Mouse (Mus musculus): Measurements from ENCODE around the gene Tubgcp2. TPM values are rescaled to one million over a fixed set of nuclear protein-coding genes. Genes with fewer than 3 reads are reported as not detected.

Tubgcp2 gene
- polyA plus RNA-seq, 2 experiments from 2014 or later, result 29.2 to 52.0 TPM

- ATAC-seq, result no peak
These were observed 9.1 kb upstream of the Tubgcp2 start for GRCm38 (mm10) chr7:140045546-140045945.

- ATAC-seq, result no peak
These were observed 6.3 kb upstream of the Tubgcp2 start for GRCm38 (mm10) chr7:140042728-140043127.

GRCm38 (mm10) chr7:140037171-140037555 lies 694 bp upstream of the Tubgcp2 start:
- ATAC-seq, result no peak

DNA sequence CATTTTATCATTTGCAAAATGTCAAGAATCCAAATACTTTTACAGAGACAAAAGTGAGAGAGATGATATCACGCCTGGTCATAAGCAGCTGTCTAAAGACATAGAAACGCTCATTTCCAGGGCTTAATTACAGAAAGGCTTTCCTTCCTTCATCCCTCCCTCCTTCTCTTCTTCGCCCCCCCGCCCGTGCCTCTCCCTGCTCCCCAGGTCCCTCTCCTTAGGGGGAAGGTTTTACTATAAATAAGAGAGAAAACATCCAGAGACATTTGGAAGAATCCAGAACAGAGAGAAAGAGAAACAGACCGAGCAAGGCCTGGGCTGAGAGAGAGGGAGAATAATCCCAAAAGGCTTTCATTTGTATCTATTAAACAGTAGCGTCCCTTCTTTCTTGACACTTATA lies 1.0 kb downstream of the Tubgcp2 start:
- no peak for ATAC-seq

DNA sequence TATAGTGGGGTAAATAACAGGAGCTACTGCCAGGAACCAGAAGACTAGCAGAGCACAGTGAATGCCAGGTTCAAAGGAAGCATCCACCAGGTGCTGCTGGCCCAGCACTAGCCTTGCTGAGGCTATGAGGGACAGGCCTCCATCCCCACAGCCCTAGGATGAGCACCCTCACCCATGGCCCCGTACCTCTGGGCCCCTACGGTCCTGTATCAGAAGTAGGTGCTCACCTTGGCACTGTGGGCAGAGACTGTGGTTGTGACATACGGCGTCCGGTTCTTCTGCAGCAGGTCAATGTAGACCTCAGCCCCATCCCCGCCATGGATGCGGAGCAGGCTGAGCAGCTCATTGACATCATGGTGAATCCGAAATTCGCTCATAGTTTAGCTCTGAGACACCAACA lies 3.1 kb downstream of the Tubgcp2 start:
- no peak for ATAC-seq

GRCm38 (mm10) chr7:140032366-140032765 lies 4.1 kb downstream of the Tubgcp2 start:
- no peak for ATAC-seq

GRCm38 (mm10) chr7:140031771-140032170 lies 4.7 kb downstream of the Tubgcp2 start:
- no peak for ATAC-seq

GRCm38 (mm10) chr7:140011336-140011735 lies 25.1 kb downstream of the Tubgcp2 start:
- ATAC-seq, result no peak

DNA sequence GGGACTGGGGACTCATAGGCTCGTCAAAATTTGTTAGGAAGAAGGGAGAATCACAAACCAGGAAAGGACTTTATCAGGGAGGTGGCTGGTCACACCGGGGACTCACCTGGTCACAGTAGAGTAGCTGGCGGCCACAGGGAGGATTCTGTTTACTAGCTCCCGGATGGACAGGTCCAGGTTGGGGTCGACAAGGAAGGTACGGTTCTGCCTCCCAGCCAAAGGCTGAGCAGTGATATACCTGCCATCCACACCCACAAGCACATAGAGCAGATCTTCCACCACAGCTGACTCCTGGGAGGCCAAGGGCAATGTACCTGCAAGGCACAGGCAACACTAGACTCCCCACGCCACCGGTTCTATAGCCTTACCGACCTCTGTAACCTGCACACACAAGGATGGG lies 28.7 kb downstream of the Tubgcp2 start:
- ATAC-seq, result no peak

- no peak for ATAC-seq
These were observed 29.4 kb downstream of the Tubgcp2 start for GRCm38 (mm10) chr7:140006861-140007611.

GRCm38 (mm10) chr7:140004666-140005065 lies 31.8 kb downstream of the Tubgcp2 start:
- no peak for ATAC-seq

- no peak for ATAC-seq
These were observed 35.3 kb downstream of the Tubgcp2 start for GRCm38 (mm10) chr7:140001086-140001740.

DNA sequence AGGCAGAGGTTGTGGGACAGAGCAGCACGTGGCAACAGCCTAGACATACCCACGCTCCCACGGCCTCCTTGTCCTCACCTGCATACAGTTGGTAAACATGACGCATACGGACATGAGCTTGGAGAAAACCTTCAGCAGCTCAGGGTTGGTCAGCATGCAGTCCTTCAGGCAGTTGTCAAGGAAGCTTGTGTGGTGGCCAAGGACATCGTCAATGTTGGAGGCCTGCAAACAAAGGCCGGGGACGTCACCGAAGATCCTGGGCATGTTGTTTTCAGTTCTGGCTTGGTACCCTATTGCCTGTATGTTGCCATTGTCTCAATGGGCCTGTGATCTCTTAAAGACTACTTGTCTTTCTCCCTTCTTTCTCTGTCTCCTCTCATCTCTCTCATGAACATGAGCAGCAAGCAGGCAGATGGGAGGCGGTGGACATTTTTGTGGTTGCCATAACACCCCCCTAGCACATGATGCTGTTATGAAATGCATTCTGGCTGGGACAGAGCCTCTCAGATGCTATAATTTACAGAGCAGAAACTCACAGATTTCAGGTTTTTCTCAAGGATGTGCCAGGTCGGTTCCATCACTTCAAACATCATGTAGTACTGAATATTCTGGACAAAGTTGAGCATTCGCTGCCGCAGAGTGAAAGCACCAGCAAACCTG lies 37.6 kb downstream of the Tubgcp2 start:
- no peak for ATAC-seq

GRCm38 (mm10) chr7:139994676-139995075 lies 41.8 kb downstream of the Tubgcp2 start:
- ATAC-seq, result peak; percentile 78

GRCm38 (mm10) chr7:139994202-139994601 lies 42.3 kb downstream of the Tubgcp2 start:
- ATAC-seq, result no peak

GRCm38 (mm10) chr7:139993532-139993931 lies 42.9 kb downstream of the Tubgcp2 start:
- no peak for ATAC-seq

- ATAC-seq, result peak; percentile 75
These were observed 44.1 kb downstream of the Tubgcp2 start, which contains the start of gene Adam8 for GRCm38 (mm10) chr7:139992406-139992805. Gene Adam8, minus strand, starts transcription at chr7:139992562.

- no peak for ATAC-seq
These were observed 45.5 kb downstream of the Tubgcp2 start for GRCm38 (mm10) chr7:139990864-139991394.

- no peak for ATAC-seq
These were observed 48.2 kb downstream of the Tubgcp2 start for GRCm38 (mm10) chr7:139988272-139988671.

- no peak for ATAC-seq
These were observed 52.0 kb downstream of the Tubgcp2 start for GRCm38 (mm10) chr7:139984505-139984904.

DNA sequence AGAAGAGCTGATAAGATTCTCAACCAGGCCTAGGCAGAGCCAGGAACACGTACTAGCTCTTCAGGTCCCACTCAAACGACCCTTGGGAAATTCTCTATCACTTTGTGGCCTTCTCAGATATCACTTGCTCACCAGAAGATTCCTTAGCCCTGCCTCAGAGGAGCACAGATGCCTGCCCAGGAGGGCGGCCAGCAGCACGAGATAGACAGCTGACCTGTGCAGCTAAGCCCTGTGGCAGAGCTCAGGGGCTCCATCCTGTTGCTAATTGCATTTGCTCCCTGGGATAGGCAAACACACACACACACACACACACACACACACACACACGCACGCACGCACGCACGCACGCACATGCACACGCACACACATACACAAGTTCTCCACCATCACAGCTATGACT lies 54.4 kb downstream of the Tubgcp2 start:
- no peak for ATAC-seq

DNA sequence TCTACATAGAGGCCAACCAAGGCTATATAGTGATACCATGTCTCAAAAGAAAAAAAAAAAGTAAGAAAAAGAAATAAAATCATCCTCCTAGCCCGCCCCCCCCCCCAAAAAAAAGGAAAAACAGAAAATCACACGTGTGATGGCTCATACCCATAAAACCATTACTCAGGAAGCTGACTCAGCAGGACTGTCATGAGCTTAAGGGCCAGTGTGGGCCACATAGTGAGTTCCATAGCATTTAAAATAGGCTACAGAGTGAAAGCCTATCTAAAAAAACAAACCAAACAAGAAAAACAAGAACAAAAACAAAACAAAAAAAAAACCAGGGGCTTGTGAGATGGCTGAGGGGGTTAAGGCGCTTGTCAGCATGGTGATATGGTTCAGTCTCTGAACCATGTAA lies 55.7 kb downstream of the Tubgcp2 start:
- ATAC-seq, result no peak

DNA sequence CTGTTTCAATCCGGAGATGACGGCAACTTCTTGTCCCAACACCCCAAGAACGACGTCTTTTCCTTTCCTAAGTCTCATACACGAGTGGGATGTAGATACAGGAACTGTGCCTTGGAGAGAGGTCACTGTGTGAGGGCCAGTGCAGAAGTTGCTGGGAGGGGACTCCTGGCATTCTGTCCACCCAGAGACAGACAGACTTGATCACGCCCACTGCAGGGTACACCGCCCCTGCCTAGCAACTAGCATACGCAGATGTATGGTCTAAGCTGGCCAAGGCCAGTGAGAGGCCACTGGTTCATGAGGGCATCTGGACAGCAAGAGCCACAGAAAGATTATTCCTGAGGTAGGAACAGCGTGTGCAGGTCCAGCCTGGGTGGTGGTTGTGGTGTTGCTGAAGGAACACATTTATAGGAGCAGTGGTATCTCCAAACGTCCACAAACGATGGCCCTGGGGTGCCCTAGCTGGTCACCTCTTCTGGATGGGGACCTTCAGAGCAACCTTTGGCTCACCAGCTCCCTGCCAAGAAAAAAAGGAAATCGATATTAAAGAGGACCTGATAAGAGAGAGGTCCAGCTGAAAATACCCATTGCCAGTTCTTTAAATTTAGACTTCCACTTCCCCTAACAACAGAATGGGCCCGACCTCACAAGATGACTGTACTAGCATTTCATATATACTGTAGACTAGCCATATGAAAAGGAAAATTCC lies 57.3 kb downstream of the Tubgcp2 start:
- no peak for ATAC-seq
